Mouse (Mus musculus) CH12.LX (cell line): ENCODE measurements around the gene Gm49337. TPM values are rescaled to one million over a fixed set of nuclear protein-coding genes. Genes with fewer than 3 reads are reported as not detected.
A peak's percentile ranks its signal among the peaks of the same experiment; 100 is the strongest.

Experiments used
- DNase-seq: peaks from one replicate; pipeline ENCODE4 v3.0.0-alpha.2; 2013; ENCODE audit errors: extremely low read depth
- H3K27ac ChIP-seq: 2 replicates; pipeline ENCODE4 v1.5.1; 2012; ENCODE audit warnings: low read depth, mild to moderate bottlenecking, control low read depth, moderate library complexity; ENCODE audit not compliant: insufficient read depth
- H3K27me3 ChIP-seq: replicated peaks from 2 replicates; pipeline ENCODE3; 2012; ENCODE audit warnings: inconsistent platforms
- H3K36me3 ChIP-seq, 2 experiments: replicated peaks in 1 of 2; 2 replicates each; pipeline versions ENCODE3 to v1.6.1; 2012; ENCODE audit warnings: inconsistent platforms in 1 of 2, low read length in 1 of 2, mild to moderate bottlenecking in 1 of 2, mixed read lengths in 1 of 2, moderate library complexity in 1 of 2; ENCODE audit not compliant: control insufficient read depth in 1 of 2, insufficient read depth in 1 of 2
- H3K4me1 ChIP-seq, 2 experiments: 2 replicates each; pipeline ENCODE4 v1.6.1; 2012; ENCODE audit warnings: inconsistent platforms in 1 of 2, moderate library complexity in 1 of 2; ENCODE audit not compliant: insufficient read depth in 2 of 2, control insufficient read depth in 1 of 2
- H3K4me2 ChIP-seq: 2 replicates; pipeline ENCODE4 v1.6.1; 2012; ENCODE audit warnings: low read depth, mild to moderate bottlenecking, control low read depth; ENCODE audit not compliant: poor library complexity, insufficient read depth, severe bottlenecking
- H3K4me3 ChIP-seq, 3 experiments: fragments of 150-350 bp in 1 of 3; sonication (generic) in 1 of 3; replicated peaks in 1 of 3; 2 replicates each; pipeline versions ENCODE3 to v1.5.1; 2011 to 2012; ENCODE audit warnings: low read depth in 2 of 3, low read length in 2 of 3, mild to moderate bottlenecking in 2 of 3, moderate library complexity in 2 of 3, control low read depth in 1 of 3, improper control_type of control experiment in 1 of 3, inconsistent platforms in 1 of 3, mixed read lengths in 1 of 3; ENCODE audit not compliant: poor library complexity in 1 of 3
- H3K79me2 ChIP-seq: replicated peaks from 2 replicates; pipeline ENCODE4 v1.6.1; 2012; ENCODE audit warnings: mild to moderate bottlenecking, moderate library complexity; ENCODE audit not compliant: control insufficient read depth, poor library complexity, insufficient read depth, severe bottlenecking; ENCODE audit errors: extremely low read depth
- H3K9ac ChIP-seq: 2 replicates; pipeline ENCODE4 v1.6.1; 2012; ENCODE audit warnings: low read depth, mild to moderate bottlenecking, control low read depth, moderate library complexity; ENCODE audit not compliant: insufficient read depth
- H3K9me3 ChIP-seq: replicated peaks from 2 replicates; pipeline ENCODE3; 2012; ENCODE audit warnings: low read length, inconsistent platforms, mixed read lengths
- BHLHE40 ChIP-seq: IDR thresholded peaks from 2 replicates; pipeline ENCODE4 v1.6.1; 2011; ENCODE audit warnings: mild to moderate bottlenecking, low read depth, low read length, improper control_type of control experiment
- CHD2 ChIP-seq: IDR thresholded peaks from 2 replicates; pipeline ENCODE4 v1.6.1; 2011; ENCODE audit warnings: low read length, improper control_type of control experiment
- CTCF ChIP-seq, 2 experiments: IDR thresholded peaks in 1 of 2; conservative IDR thresholded peaks in 1 of 2; 2 replicates each; pipeline ENCODE4 v1.5.1; 2011 to 2012; ENCODE audit warnings: low read depth in 2 of 2, low read length in 2 of 2, improper control_type of control experiment in 1 of 2, inconsistent platforms in 1 of 2, mild to moderate bottlenecking in 1 of 2, moderate library complexity in 1 of 2
- E2F4 ChIP-seq: IDR thresholded peaks from 2 replicates; pipeline ENCODE4 v1.6.1; 2011; ENCODE audit warnings: low read depth, low read length, improper control_type of control experiment; ENCODE audit not compliant: insufficient replicate concordance
- ETS1 ChIP-seq: conservative IDR thresholded peaks from 2 replicates; pipeline ENCODE4 v1.6.1; 2012; ENCODE audit warnings: low read depth, mild to moderate bottlenecking, inconsistent platforms, low read length, improper control_type of control experiment, moderate library complexity
- GABPA ChIP-seq: IDR thresholded peaks from 2 replicates; pipeline ENCODE4 v1.6.1; 2012; ENCODE audit warnings: low read depth, low read length, improper control_type of control experiment, inconsistent platforms; ENCODE audit not compliant: insufficient replicate concordance
- IRF4 ChIP-seq: IDR thresholded peaks from 2 replicates; pipeline ENCODE4 v1.6.1; 2014; ENCODE audit warnings: low read depth, mild to moderate bottlenecking, inconsistent platforms, low read length, improper control_type of control experiment
- MAFK ChIP-seq: IDR thresholded peaks from 2 replicates; pipeline ENCODE4 v1.6.1; 2011; ENCODE audit warnings: low read length, improper control_type of control experiment; ENCODE audit not compliant: insufficient replicate concordance
- MAX ChIP-seq: IDR thresholded peaks from 2 replicates; pipeline ENCODE4 v1.6.1; 2011; ENCODE audit warnings: low read length, improper control_type of control experiment
- MEF2A ChIP-seq: IDR thresholded peaks from 2 replicates; pipeline ENCODE4 v1.6.1; 2014; ENCODE audit warnings: low read depth, mild to moderate bottlenecking, inconsistent platforms, low read length, improper control_type of control experiment, borderline replicate concordance
- NELFE ChIP-seq: IDR thresholded peaks from 2 replicates; pipeline ENCODE4 v1.6.1; 2011; ENCODE audit warnings: low read depth, low read length, improper control_type of control experiment
- POLR2A ChIP-seq: IDR thresholded peaks from 2 replicates; pipeline ENCODE4 v1.6.1; 2011; ENCODE audit warnings: low read depth, mild to moderate bottlenecking, improper control_type of control experiment, low read length
- USF1 ChIP-seq: IDR thresholded peaks from 2 replicates; pipeline ENCODE4 v1.6.1; 2014; ENCODE audit warnings: low read depth, mild to moderate bottlenecking, inconsistent platforms, low read length, improper control_type of control experiment
- ZMIZ1 ChIP-seq: IDR thresholded peaks from 2 replicates; pipeline ENCODE4 v1.6.1; 2012; ENCODE audit warnings: low read depth, mild to moderate bottlenecking, inconsistent platforms, low read length, improper control_type of control experiment
- ZNF384 ChIP-seq: IDR thresholded peaks from 2 replicates; pipeline ENCODE4 v1.6.1; 2012; ENCODE audit warnings: low read depth, low read length, improper control_type of control experiment, inconsistent platforms
- dilution Hi-C: fragments of 300-500 bp; cut with MboI; formaldehyde crosslinking; loops from 2 replicates; pipeline ENCODE4 v1.14.3; 2020; ENCODE audit warnings: low sequenced_read_pairs; ENCODE audit not compliant: extremely low pct_unique_long_range_greater_than_20kb, extremely low pct_ligation_motif_present
- in situ Hi-C: fragments of 300-500 bp; cut with MboI; formaldehyde crosslinking; loops from 3 replicates; pipeline ENCODE4 v1.14.3; 2019; ENCODE audit warnings: low sequenced_read_pairs, low pct_ligation_motif_present, low pct_unique_long_range_greater_than_20kb, mixed read lengths
- polyA plus RNA-seq: library from polyadenylated mRNA; unstranded; fragments of >175 nt; gene quantifications from 2 replicates; pipeline ENCODE4 v1.2.1, GENCODE M21; 2012; ENCODE audit warnings: low read depth; ENCODE audit not compliant: insufficient read length
- total RNA-seq, 2 experiments: library from RNA; depleted of rRNA; stranded (reverse); fragments of 300-350 nt in 1 of 2; fragments of >200 nt in 1 of 2; gene quantifications; 2 replicates each; pipeline ENCODE4 v1.2.3; 2012 to 2014

Gm49337 gene
- total and polyA plus RNA-seq, 3 experiments: not detected

GRCm38 (mm10) chr4:116173752-116174151 is 568 bp downstream of the Gm49337 start:
- H3K27ac ChIP-seq: no peak overlapping the region
- H3K36me3 ChIP-seq: no peaks in the 10 kb centered on the region
- dilution Hi-C loops: no loop called here
- no peak overlapping the region for H3K9ac ChIP-seq
- H3K4me3 ChIP-seq: no peak overlapping the region
- no peaks in the 10 kb centered on the region for H3K27me3 ChIP-seq
- no peaks in the 10 kb centered on the region for H3K9me3 ChIP-seq
- no peak for DNase-seq
- no peak overlapping the region for H3K4me2 ChIP-seq
- peaks cover 17 to 38% of the 10 kb centered on the region in 2 experiments for H3K4me1 ChIP-seq
- TF ChIP-seq CTCF (conservative IDR thresholded peaks at IDR 0.05 in 1 of 2, IDR thresholded peaks at IDR 0.05 in 1 of 2; ENCODE audit: low read depth in 2 of 2, low read length in 2 of 2) (0 out of 4 replicates have a peak, but pooled peaks of 1 of the 2 experiments have one; percentile 8), MAFK (no peak)
- H3K79me2 ChIP-seq: no peaks in the 10 kb centered on the region
- in situ Hi-C loops: loop anchor here (5.0 to 25.0 kb wide), 3 partner anchors 94 to 639 kb away; partner anchors contain the start of genes Hpdl, Mutyh and Toe1

- TF ChIP-seq MAFK (no peak), ZNF384 (no peak), USF1 (no peak), NELFE (no peak), E2F4 (no peak), POLR2A (no peak), MAX (no peak), GABPA (no peak), CHD2 (no peak), BHLHE40 (no peak), IRF4 (no peak), MEF2A (no peak), ZMIZ1 (no peak), ETS1 (no peak)
- Histone ChIP-seq H3K4me1 (peaks cover 18 to 37% of the 10 kb centered on the region in 2 experiments), H3K9ac (no peak overlapping the region), H3K27ac (no peak overlapping the region), H3K9me3 (no peaks in the 10 kb centered on the region), H3K4me2 (no peak overlapping the region), H3K27me3 (no peaks in the 10 kb centered on the region), H3K36me3 (no peaks in the 10 kb centered on the region), H3K4me3 (no peak overlapping the region), H3K79me2 (no peaks in the 10 kb centered on the region)
- dilution Hi-C loops: no loop called here
- in situ Hi-C loops: loop anchor here (5.0 to 25.0 kb wide), 3 partner anchors 93 to 638 kb away; partner anchors contain the start of genes Hpdl, Mutyh and Toe1
- no peak for DNase-seq
Measured at GRCm38 (mm10) chr4:116174466-116175116, 1.4 kb downstream of the Gm49337 start.
